Mouse (Mus musculus): ENCODE measurements around the gene Eif1ax.

Gene Eif1ax

GRCm38 (mm10) chrX:159371831-159372752 lies at the start of gene Eif1ax:
Eif1ax (plus strand) TSS chrX:159372178.
- in situ Hi-C loops (cut with MboI; ENCODE audit: low pct_unique_long_range_greater_than_20kb in 1 of 2, low sequenced_read_pairs in 2 of 2, unreplicated experiment in 1 of 2) = no loop called here

- in situ Hi-C loops (cut with MboI; ENCODE audit: low pct_unique_long_range_greater_than_20kb in 1 of 2, low sequenced_read_pairs in 2 of 2, unreplicated experiment in 1 of 2) = no loop called here
These were observed 7.5 kb upstream of the Eif1ax start for GRCm38 (mm10) chrX:159364506-159364905.

GRCm38 (mm10) chrX:159372753-159373144 lies 771 bp downstream of the Eif1ax start:
- in situ Hi-C loops (cut with MboI; ENCODE audit: low pct_unique_long_range_greater_than_20kb in 1 of 2, low sequenced_read_pairs in 2 of 2, unreplicated experiment in 1 of 2) = no loop called here

GRCm38 (mm10) chrX:159387105-159387504 lies 15.1 kb downstream of the Eif1ax start:
- in situ Hi-C loops (cut with MboI; ENCODE audit: low pct_unique_long_range_greater_than_20kb in 1 of 2, low sequenced_read_pairs in 2 of 2, unreplicated experiment in 1 of 2) = no loop called here

- in situ Hi-C loops (cut with MboI; ENCODE audit: low pct_unique_long_range_greater_than_20kb in 1 of 2, low sequenced_read_pairs in 2 of 2, unreplicated experiment in 1 of 2) = no loop called here
These were observed 17.0 kb downstream of the Eif1ax start for GRCm38 (mm10) chrX:159388953-159389352.

- in situ Hi-C loops (cut with MboI; ENCODE audit: low pct_unique_long_range_greater_than_20kb in 1 of 2, low sequenced_read_pairs in 2 of 2, unreplicated experiment in 1 of 2) = no loop called here
These were observed 18.5 kb downstream of the Eif1ax start for GRCm38 (mm10) chrX:159390347-159390962.

- in situ Hi-C loops (cut with MboI; ENCODE audit: low pct_unique_long_range_greater_than_20kb in 1 of 2, low sequenced_read_pairs in 2 of 2, unreplicated experiment in 1 of 2) = no loop called here
These were observed 19.3 kb downstream of the Eif1ax start for GRCm38 (mm10) chrX:159391239-159391638.

GRCm38 (mm10) chrX:159409253-159409652 lies 37.3 kb downstream of the Eif1ax start:
- in situ Hi-C loops (cut with MboI; ENCODE audit: low pct_unique_long_range_greater_than_20kb in 1 of 2, low sequenced_read_pairs in 2 of 2, unreplicated experiment in 1 of 2) = loop anchor here in 1 of 2 experiments (25.0 kb wide), 1 partner anchor 372 kb away; no protein-coding TSS in a partner anchor

GRCm38 (mm10) chrX:159414130-159414828 lies 42.3 kb downstream of the Eif1ax start, which contains the start of gene Map7d2:
Map7d2 (plus strand) TSS chrX:159414572.
- in situ Hi-C loops (cut with MboI; ENCODE audit: low pct_unique_long_range_greater_than_20kb in 1 of 2, low sequenced_read_pairs in 2 of 2, unreplicated experiment in 1 of 2) = loop anchor here in 1 of 2 experiments (25.0 kb wide), 1 partner anchor 377 kb away; no protein-coding TSS in a partner anchor

GRCm38 (mm10) chrX:159414829-159415673 lies 43.1 kb downstream of the Eif1ax start:
- in situ Hi-C loops (cut with MboI; ENCODE audit: low pct_unique_long_range_greater_than_20kb in 1 of 2, low sequenced_read_pairs in 2 of 2, unreplicated experiment in 1 of 2) = loop anchor here in 1 of 2 experiments (25.0 kb wide), 1 partner anchor 378 kb away; no protein-coding TSS in a partner anchor

GRCm38 (mm10) chrX:159430507-159430906 lies 58.5 kb downstream of the Eif1ax start:
- in situ Hi-C loops (cut with MboI; ENCODE audit: low pct_unique_long_range_greater_than_20kb in 1 of 2, low sequenced_read_pairs in 2 of 2, unreplicated experiment in 1 of 2) = loop anchor here (25.0 kb wide), 2 partner anchors 332 to 532 kb away; no protein-coding TSS in a partner anchor
